Mouse (Mus musculus): Measurements from ENCODE around the gene Plcb4. TPM values are rescaled to one million over a fixed set of nuclear protein-coding genes. Genes with fewer than 3 reads are reported as not detected.

Plcb4 gene
- polyA plus RNA-seq, 1 experiment from 2014 or later, result 12.4 TPM

DNA sequence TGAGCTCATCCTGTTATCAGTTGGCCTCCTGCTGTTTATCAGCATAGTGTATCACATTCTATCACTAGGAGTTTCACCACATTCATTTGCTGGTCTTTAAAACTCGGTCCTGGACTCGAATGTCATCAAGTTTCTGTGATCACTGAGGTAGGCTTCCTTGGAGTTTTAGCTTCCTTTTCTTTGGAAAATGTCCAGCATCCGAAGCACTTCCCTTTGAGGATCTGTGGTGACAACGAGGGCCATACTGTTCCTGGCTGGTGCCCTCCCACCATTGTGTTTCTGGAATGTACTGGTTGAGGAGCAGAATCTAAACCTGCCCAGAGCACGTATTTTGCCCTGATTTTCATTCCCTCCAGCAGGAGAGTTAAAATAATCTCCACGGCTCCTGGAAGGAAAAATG, 260.8 kb downstream of the Plcb4 start:
- Histone ChIP-seq H3K4me1 (ENCODE audit: control insufficient read depth, insufficient read depth, low read length) (no peaks in the 10 kb centered on the region), H3K27me3 (ENCODE audit: control insufficient read depth, insufficient read depth, low read length) (no peaks in the 10 kb centered on the region), H3K36me3 (ENCODE audit: control insufficient read depth, insufficient read depth, low read length) (no peaks in the 10 kb centered on the region), H3K9me3 (ENCODE audit: control insufficient read depth, low read length) (no peaks in the 10 kb centered on the region), H3K4me2 (ENCODE audit: low read depth, severe bottlenecking) (no peak overlapping the region), H3K27ac (replicated peaks; ENCODE audit: low read depth, low read length) (no peak overlapping the region), H3K9ac (ENCODE audit: low read length) (no peak overlapping the region), H3K4me3 (ENCODE audit: low read depth, low read length) (no peak overlapping the region)
- ATAC-seq (ENCODE audit: insufficient number of reproducible peaks, low FRiP score, low TSS enrichment, low read depth) (no peak), DNase-seq (ENCODE audit: low spot score) (no peak)
- WGBS, result 82% methylated on average over 6 of the region's 6 CpGs

DNA sequence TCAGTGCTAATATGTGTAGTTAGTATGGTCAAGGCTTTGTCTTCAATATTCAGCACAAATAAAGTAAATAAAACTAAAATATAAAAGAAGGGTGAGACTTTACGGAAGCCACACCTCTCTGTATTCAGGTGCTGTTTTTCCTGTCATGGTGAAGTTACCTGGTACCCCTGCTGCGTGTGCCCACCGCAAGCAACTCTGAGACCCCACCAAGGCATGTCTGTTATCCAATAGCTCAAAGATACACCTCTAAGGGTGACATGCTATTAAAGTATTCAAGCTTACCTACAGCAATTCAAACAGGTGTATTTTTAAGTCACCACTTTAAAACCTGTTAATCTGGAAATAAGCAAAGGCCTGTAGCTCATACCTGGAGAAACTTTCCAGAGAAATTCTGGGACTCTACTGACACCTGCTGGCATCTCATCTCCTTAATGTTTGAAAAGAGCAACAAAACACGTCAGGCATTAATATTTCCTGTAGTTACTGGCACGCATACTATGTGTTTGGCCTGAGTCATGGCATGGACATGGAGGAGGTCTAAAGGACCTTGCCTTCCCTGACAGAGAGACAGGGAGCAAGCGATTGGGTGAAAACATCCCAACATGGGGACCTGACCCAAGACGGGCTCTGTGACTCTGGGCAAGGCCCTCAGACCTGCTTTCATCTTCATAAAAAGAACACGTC, 268.0 kb downstream of the Plcb4 start:
- no peaks in the 10 kb centered on the region for H3K9me3 ChIP-seq (ENCODE audit: control insufficient read depth, low read length)
- H3K9ac ChIP-seq (ENCODE audit: low read length), result no peak overlapping the region
- no peak for ATAC-seq (ENCODE audit: insufficient number of reproducible peaks, low FRiP score, low TSS enrichment, low read depth)
- no peak overlapping the region for H3K4me3 ChIP-seq (ENCODE audit: low read depth, low read length)
- no peaks in the 10 kb centered on the region for H3K36me3 ChIP-seq (ENCODE audit: control insufficient read depth, insufficient read depth, low read length)
- WGBS, result 88% methylated on average over 8 of the region's 8 CpGs
- no peaks in the 10 kb centered on the region for H3K4me1 ChIP-seq (ENCODE audit: control insufficient read depth, insufficient read depth, low read length)
- no peak overlapping the region for H3K4me2 ChIP-seq (ENCODE audit: low read depth, severe bottlenecking)
- peak; percentile 49 for DNase-seq (ENCODE audit: low spot score)
- no peak overlapping the region for H3K27ac ChIP-seq (replicated peaks; ENCODE audit: low read depth, low read length)
- no peaks in the 10 kb centered on the region for H3K27me3 ChIP-seq (ENCODE audit: control insufficient read depth, insufficient read depth, low read length)

DNA sequence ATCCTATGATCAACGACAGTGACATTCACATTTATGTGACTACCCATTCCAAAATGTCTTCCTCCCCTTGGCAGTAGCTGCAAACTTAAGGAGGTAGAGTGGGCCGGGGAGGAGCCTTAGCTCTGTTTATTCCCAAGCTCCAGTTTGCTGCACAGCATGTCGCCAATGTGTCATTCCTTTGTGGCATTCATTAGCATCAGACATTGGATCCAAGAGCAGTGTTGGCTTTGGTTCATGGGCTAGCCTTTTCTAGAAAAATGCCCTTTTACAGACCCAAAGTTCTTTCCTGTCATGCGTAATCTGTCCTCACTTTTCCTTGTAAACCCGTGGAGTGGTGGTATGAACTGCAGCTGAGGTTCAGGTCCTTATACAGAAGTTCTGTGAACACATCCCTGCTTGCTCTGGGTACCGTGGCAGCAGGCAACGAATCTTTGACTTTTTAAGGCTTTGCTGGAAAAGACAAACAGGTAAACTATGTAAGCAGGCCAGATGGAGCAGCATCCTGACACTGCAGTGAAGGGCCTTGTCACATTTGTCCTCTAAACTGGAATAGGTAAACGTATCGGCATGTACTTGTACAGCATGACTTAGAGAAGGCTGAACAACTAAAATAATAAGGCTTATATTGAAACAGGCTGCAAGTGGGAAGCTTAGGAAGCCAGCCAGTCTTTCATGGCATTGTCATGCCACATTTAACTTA, 270.4 kb downstream of the Plcb4 start:
- no peak overlapping the region for H3K4me3 ChIP-seq (ENCODE audit: low read depth, low read length)
- H3K4me1 ChIP-seq (ENCODE audit: control insufficient read depth, insufficient read depth, low read length), result no peaks in the 10 kb centered on the region
- H3K36me3 ChIP-seq (ENCODE audit: control insufficient read depth, insufficient read depth, low read length), result no peaks in the 10 kb centered on the region
- H3K4me2 ChIP-seq (ENCODE audit: low read depth, severe bottlenecking), result no peak overlapping the region
- H3K9ac ChIP-seq (ENCODE audit: low read length), result no peak overlapping the region
- WGBS, result 79% methylated on average over 9 of the region's 9 CpGs
- H3K9me3 ChIP-seq (ENCODE audit: control insufficient read depth, low read length), result no peaks in the 10 kb centered on the region
- DNase-seq (ENCODE audit: low spot score), result no peak
- H3K27me3 ChIP-seq (ENCODE audit: control insufficient read depth, insufficient read depth, low read length), result no peaks in the 10 kb centered on the region
- ATAC-seq (ENCODE audit: insufficient number of reproducible peaks, low FRiP score, low TSS enrichment, low read depth), result no peak
- no peak overlapping the region for H3K27ac ChIP-seq (replicated peaks; ENCODE audit: low read depth, low read length)

DNA sequence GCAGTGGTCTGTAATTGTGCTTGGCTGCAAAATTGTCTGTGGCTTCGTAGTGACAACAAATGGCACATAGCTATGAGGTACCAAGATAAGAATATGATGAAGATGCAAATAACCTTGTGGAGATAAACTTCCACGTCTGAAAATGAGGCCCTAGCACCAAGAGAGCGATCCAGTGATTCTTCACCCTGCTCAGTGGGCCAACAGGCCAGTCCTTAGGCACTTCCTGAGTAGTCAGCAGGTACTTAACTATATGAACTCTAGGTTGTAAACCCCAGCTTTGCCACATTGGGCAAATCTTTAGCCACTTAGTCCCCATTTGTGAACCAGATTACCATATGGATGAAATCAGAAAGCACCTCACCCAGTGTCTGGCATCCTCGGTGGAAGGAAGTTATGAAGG, 271.9 kb downstream of the Plcb4 start:
- Histone ChIP-seq H3K4me3 (ENCODE audit: low read depth, low read length) (no peak overlapping the region), H3K4me1 (ENCODE audit: control insufficient read depth, insufficient read depth, low read length) (no peaks in the 10 kb centered on the region), H3K36me3 (ENCODE audit: control insufficient read depth, insufficient read depth, low read length) (no peaks in the 10 kb centered on the region), H3K9me3 (ENCODE audit: control insufficient read depth, low read length) (no peaks in the 10 kb centered on the region), H3K9ac (ENCODE audit: low read length) (no peak overlapping the region), H3K27me3 (ENCODE audit: control insufficient read depth, insufficient read depth, low read length) (no peaks in the 10 kb centered on the region), H3K27ac (replicated peaks; ENCODE audit: low read depth, low read length) (no peak overlapping the region), H3K4me2 (ENCODE audit: low read depth, severe bottlenecking) (no peak overlapping the region)
- DNase-seq (ENCODE audit: low spot score) (no peak), ATAC-seq (ENCODE audit: insufficient number of reproducible peaks, low FRiP score, low TSS enrichment, low read depth) (no peak)
- 80% methylated on average over 4 of the region's 4 CpGs for WGBS

DNA sequence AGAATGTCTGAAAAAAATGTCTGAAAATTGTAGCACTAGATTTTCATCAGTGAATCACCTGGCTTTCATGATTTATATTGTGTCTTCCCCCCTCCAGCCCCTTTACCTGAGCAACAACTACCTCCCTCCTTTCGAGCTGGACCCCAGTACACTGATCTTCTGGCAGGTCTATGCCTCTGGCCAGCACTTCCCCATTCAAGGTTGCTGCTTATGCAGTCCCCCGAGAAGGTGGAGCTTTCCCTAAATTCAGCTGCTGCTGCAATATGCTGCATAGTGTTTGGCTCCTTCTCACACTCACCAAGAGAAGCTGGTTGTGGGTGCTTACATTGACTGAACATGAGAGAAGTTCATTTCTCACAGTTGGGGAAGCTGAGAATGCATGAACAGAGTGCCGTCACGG, 273.8 kb downstream of the Plcb4 start:
- H3K36me3 ChIP-seq (ENCODE audit: control insufficient read depth, insufficient read depth, low read length), result no peaks in the 10 kb centered on the region
- no peaks in the 10 kb centered on the region for H3K9me3 ChIP-seq (ENCODE audit: control insufficient read depth, low read length)
- 86% methylated on average over 4 of the region's 4 CpGs for WGBS
- no peak overlapping the region for H3K4me2 ChIP-seq (ENCODE audit: low read depth, severe bottlenecking)
- no peaks in the 10 kb centered on the region for H3K4me1 ChIP-seq (ENCODE audit: control insufficient read depth, insufficient read depth, low read length)
- ATAC-seq (ENCODE audit: insufficient number of reproducible peaks, low FRiP score, low TSS enrichment, low read depth), result no peak
- H3K9ac ChIP-seq (ENCODE audit: low read length), result no peak overlapping the region
- no peak for DNase-seq (ENCODE audit: low spot score)
- H3K27me3 ChIP-seq (ENCODE audit: control insufficient read depth, insufficient read depth, low read length), result no peaks in the 10 kb centered on the region
- no peak overlapping the region for H3K4me3 ChIP-seq (ENCODE audit: low read depth, low read length)
- H3K27ac ChIP-seq (replicated peaks; ENCODE audit: low read depth, low read length), result no peak overlapping the region

DNA sequence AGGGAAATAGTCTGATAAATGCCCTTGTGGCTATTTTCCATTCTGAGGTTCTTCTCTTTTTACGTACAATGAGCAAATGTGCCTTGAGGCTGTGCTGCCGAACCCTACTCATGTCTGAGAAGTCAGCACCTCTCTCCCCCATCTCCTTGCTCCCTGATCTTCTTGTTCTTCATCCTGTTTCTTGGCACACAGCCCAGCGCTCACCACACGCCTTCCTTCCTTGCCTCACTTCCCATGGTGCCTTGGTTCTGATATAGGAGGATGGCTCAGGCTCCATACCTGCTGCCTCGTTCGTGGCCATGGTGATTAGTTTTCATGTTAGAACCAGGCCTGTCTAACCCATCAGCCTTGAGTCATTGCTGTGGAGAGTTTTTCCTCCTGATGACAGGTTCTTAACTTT, 277.6 kb downstream of the Plcb4 start:
- no peaks in the 10 kb centered on the region for H3K4me1 ChIP-seq (ENCODE audit: control insufficient read depth, insufficient read depth, low read length)
- no peak for DNase-seq (ENCODE audit: low spot score)
- H3K27me3 ChIP-seq (ENCODE audit: control insufficient read depth, insufficient read depth, low read length), result no peaks in the 10 kb centered on the region
- ATAC-seq (ENCODE audit: insufficient number of reproducible peaks, low FRiP score, low TSS enrichment, low read depth), result no peak
- H3K27ac ChIP-seq (replicated peaks; ENCODE audit: low read depth, low read length), result no peak overlapping the region
- no peaks in the 10 kb centered on the region for H3K36me3 ChIP-seq (ENCODE audit: control insufficient read depth, insufficient read depth, low read length)
- whole genome bisulfite sequencing, result 90% methylated on average over 6 of the region's 6 CpGs
- H3K9ac ChIP-seq (ENCODE audit: low read length), result no peak overlapping the region
- H3K4me2 ChIP-seq (ENCODE audit: low read depth, severe bottlenecking), result no peak overlapping the region
- H3K9me3 ChIP-seq (ENCODE audit: control insufficient read depth, low read length), result no peaks in the 10 kb centered on the region
- no peak overlapping the region for H3K4me3 ChIP-seq (ENCODE audit: low read depth, low read length)

DNA sequence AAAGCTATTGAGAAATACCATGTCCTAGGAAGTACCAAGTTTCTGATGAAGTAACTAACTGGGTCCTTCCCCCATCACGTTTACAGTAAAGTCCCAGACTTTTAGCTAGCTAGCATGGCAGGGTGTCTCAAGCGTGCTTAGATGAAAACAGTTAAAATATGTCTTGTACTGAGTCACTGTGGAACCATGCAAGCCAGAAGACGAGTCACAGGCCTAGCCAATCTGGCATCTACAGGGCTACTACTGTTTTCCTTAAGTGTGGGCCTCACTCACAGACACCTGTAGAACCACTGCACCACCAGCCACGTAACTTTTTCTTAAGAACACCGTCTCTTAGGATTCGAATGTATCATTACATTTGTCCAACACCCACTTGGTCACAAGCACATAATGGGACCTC, 278.8 kb downstream of the Plcb4 start:
- H3K4me3 ChIP-seq (ENCODE audit: low read depth, low read length), result no peak overlapping the region
- no peak overlapping the region for H3K27ac ChIP-seq (replicated peaks; ENCODE audit: low read depth, low read length)
- no peaks in the 10 kb centered on the region for H3K4me1 ChIP-seq (ENCODE audit: control insufficient read depth, insufficient read depth, low read length)
- 93% methylated on average over 6 of the region's 6 CpGs for WGBS
- H3K9me3 ChIP-seq (ENCODE audit: control insufficient read depth, low read length), result no peaks in the 10 kb centered on the region
- no peaks in the 10 kb centered on the region for H3K27me3 ChIP-seq (ENCODE audit: control insufficient read depth, insufficient read depth, low read length)
- no peak overlapping the region for H3K4me2 ChIP-seq (ENCODE audit: low read depth, severe bottlenecking)
- no peaks in the 10 kb centered on the region for H3K36me3 ChIP-seq (ENCODE audit: control insufficient read depth, insufficient read depth, low read length)
- ATAC-seq (ENCODE audit: insufficient number of reproducible peaks, low FRiP score, low TSS enrichment, low read depth) (no peak), DNase-seq (ENCODE audit: low spot score) (no peak)
- no peak overlapping the region for H3K9ac ChIP-seq (ENCODE audit: low read length)

DNA sequence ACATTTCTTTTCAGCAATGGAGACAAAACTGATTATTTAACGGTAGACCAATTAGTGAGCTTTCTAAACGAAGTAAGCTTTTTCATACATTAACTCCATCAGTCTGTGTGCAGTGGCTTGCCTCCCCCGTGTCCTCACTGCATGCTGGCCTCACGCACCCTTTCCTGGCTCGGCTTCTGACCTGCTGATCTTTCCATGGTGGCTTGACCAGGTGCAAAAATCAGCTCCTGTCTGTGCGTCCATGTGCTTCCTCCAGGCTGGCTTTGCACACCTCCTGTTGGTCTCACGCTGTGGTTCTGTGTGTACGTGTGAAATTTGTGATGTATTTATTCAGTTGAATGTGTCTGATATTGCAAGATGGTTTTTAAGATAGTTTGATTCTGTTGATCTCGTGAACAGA, 281.1 kb downstream of the Plcb4 start:
- Histone ChIP-seq H3K4me3 (ENCODE audit: low read depth, low read length) (no peak overlapping the region), H3K36me3 (ENCODE audit: control insufficient read depth, insufficient read depth, low read length) (no peaks in the 10 kb centered on the region), H3K9me3 (ENCODE audit: control insufficient read depth, low read length) (no peaks in the 10 kb centered on the region), H3K9ac (ENCODE audit: low read length) (no peak overlapping the region), H3K27ac (replicated peaks; ENCODE audit: low read depth, low read length) (no peak overlapping the region), H3K27me3 (ENCODE audit: control insufficient read depth, insufficient read depth, low read length) (no peaks in the 10 kb centered on the region), H3K4me1 (ENCODE audit: control insufficient read depth, insufficient read depth, low read length) (no peaks in the 10 kb centered on the region), H3K4me2 (ENCODE audit: low read depth, severe bottlenecking) (no peak overlapping the region)
- no peak for DNase-seq (ENCODE audit: low spot score)
- WGBS, result 82% methylated on average over 9 of the region's 9 CpGs
- no peak for ATAC-seq (ENCODE audit: insufficient number of reproducible peaks, low FRiP score, low TSS enrichment, low read depth)

DNA sequence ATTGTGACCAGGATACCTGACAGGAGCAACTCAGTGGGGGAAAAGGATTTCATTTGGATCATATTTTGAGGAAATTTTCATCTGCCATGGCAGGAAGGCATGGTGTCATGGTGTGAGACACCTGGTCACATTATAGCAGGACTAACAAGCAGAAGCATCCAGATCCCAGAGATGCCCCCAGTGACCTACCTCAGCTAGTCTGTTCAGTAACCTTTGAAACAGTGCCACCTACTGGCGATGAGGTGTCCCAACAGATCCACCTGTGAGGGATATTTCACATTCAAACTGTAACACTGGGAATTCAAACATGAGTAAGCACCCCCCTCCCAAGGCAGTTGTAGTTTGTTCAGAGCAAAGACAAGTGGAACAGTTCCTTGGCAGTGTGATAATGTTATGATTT, 289.0 kb downstream of the Plcb4 start:
- ATAC-seq (ENCODE audit: insufficient number of reproducible peaks, low FRiP score, low TSS enrichment, low read depth) (no peak), DNase-seq (ENCODE audit: low spot score) (no peak)
- no peaks in the 10 kb centered on the region for H3K4me1 ChIP-seq (ENCODE audit: control insufficient read depth, insufficient read depth, low read length)
- no peaks in the 10 kb centered on the region for H3K36me3 ChIP-seq (ENCODE audit: control insufficient read depth, insufficient read depth, low read length)
- no peak overlapping the region for H3K9ac ChIP-seq (ENCODE audit: low read length)
- no peak overlapping the region for H3K27ac ChIP-seq (replicated peaks; ENCODE audit: low read depth, low read length)
- H3K27me3 ChIP-seq (ENCODE audit: control insufficient read depth, insufficient read depth, low read length), result no peaks in the 10 kb centered on the region
- no peak overlapping the region for H3K4me2 ChIP-seq (ENCODE audit: low read depth, severe bottlenecking)
- H3K4me3 ChIP-seq (ENCODE audit: low read depth, low read length), result no peak overlapping the region
- 83% methylated on average over 1 of the region's 1 CpGs for WGBS
- H3K9me3 ChIP-seq (ENCODE audit: control insufficient read depth, low read length), result no peaks in the 10 kb centered on the region
